Mouse (Mus musculus): ENCODE results near the gene Tcf25. TPM values are rescaled to one million over a fixed set of nuclear protein-coding genes. Genes with fewer than 3 reads are reported as not detected.
A peak's percentile ranks its signal among the peaks of the same experiment; 100 is the strongest.

Tcf25 gene
- 50.6 and 54.5 TPM in 2 replicates for polyA plus RNA-seq (2015; fragmentation: Nextera tagmentation; extraction: Ambion mirVana)

DNA sequence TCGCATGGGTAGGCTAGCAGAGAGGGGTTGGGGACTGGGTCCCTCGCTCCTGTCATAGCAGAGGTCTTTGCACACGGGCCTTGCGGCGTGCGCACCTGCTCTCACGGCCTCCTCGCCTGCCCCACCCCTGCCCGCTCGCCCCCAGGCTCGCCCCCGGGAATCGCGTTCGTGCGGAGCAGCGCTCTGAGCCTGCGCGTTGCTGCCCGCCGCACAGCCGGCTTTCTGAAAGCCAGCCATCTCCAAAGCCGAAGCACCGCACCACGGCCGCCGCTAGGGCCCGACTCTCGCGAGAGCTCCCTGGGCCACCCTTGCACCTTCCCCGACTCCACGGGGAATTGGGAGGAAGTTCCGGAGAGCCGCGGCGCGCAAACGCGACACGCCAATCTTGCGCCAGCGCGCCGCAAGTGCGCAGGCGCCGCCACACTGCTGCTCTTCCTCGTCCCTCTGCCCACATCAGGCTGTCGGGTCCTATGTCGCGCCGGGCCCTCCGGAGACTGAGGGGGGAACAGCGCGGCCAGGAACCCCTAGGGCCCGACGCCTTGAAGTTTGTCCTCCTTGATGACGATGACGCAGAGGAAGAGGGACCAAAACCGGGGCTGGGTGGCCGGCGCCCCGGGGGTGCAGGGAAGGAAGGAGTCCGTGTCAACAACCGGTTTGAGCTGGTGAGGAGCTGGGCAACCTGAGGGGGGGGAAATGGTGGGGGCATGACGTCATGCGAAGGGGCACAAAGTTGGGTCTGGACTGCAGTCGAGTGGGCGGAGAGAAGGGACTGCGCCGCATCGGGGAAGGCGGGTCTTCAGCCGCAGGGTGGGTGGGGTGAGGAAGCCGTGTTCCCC is at the start of gene Tcf25:
Tcf25 (plus strand) TSS at position 351 of the 836 bp plus-strand sequence.
- Histone ChIP-seq H3K4me3 (replicated peaks) (peak within 1 kb of the TSS; percentile 87), H3K27ac (replicated peaks) (peak within 1 kb of the TSS; percentile 91), H3K4me1 (replicated peaks) (peaks cover 32% of the 10 kb centered on the region), H3K36me3 (replicated peaks) (0 out of 2 replicates have a peak, but pooled peaks cover 11% of the 10 kb centered on the region), H3K9ac (peak within 1 kb of the TSS; percentile 71), H3K9me3 (replicated peaks) (no peaks in the 10 kb centered on the region), H3K27me3 (no peaks in the 10 kb centered on the region), H3K4me2 (peak within 1 kb of the TSS; percentile 96)
- WGBS (ENCODE audit: insufficient replicate concordance), result under 1% methylated on average over 75 of the region's 75 CpGs
- ATAC-seq (ENCODE audit: insufficient read depth), result peak; percentile 85

DNA sequence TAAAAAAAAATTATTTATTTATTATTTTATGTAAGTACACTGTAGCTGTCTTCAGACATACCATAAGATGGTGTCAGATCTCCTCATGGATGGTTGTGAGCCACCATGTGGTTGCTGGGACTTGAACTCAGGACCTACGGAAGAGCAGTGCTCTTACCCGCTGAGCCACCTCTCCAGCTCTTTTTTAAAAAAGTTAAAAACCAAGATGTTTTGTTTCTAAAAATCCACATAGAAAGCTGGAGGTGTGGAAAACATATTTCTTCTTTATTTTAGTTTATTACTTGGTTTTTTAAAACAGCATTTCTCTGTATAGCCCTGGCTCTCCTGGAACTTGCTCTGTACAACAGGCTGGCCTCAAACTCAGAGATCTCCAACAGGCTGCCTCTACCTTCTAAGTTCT is 45.0 kb upstream of the Tcf25 start:
- no peak for ATAC-seq (ENCODE audit: insufficient read depth)
- no peak overlapping the region for H3K4me2 ChIP-seq
- no peak overlapping the region for H3K4me3 ChIP-seq (replicated peaks)
- no peaks in the 10 kb centered on the region for H3K36me3 ChIP-seq (replicated peaks)
- peaks cover 57% of the 10 kb centered on the region for H3K4me1 ChIP-seq (replicated peaks)
- no peak overlapping the region for H3K27ac ChIP-seq (replicated peaks)
- 81% methylated on average over 2 of the region's 2 CpGs for WGBS (ENCODE audit: insufficient replicate concordance)
- peaks cover 11% of the 10 kb centered on the region for H3K27me3 ChIP-seq
- no peaks in the 10 kb centered on the region for H3K9me3 ChIP-seq (replicated peaks)
- no peak overlapping the region for H3K9ac ChIP-seq

DNA sequence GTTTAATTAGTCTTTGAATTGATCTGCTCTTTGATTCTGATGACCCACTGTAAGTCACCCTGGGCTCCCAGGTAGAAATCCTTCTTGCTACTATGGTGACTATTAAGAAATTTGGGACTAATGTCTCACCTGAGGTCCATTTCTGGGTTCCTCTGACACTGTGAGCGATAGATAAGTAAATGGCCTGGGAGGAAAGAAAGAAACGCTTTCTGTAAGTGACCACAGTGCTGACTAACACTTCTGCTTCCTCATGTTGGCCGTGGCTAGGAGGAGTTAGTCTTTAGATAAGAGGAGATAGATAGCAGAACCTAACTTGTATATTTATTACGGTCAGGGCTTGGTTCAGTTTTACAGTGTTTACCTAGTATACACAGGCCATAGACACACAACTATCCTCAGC is 44.2 kb upstream of the Tcf25 start:
- peaks cover 19% of the 10 kb centered on the region for H3K27me3 ChIP-seq
- peaks cover 65% of the 10 kb centered on the region for H3K4me1 ChIP-seq (replicated peaks)
- H3K4me3 ChIP-seq (replicated peaks), result no peak overlapping the region
- no peaks in the 10 kb centered on the region for H3K36me3 ChIP-seq (replicated peaks)
- ATAC-seq (ENCODE audit: insufficient read depth), result no peak
- H3K9ac ChIP-seq, result no peak overlapping the region
- WGBS (ENCODE audit: insufficient replicate concordance), result 8% methylated on average over 4 of the region's 4 CpGs
- H3K4me2 ChIP-seq, result no peak overlapping the region
- no peaks in the 10 kb centered on the region for H3K9me3 ChIP-seq (replicated peaks)
- H3K27ac ChIP-seq (replicated peaks), result no peak overlapping the region

DNA sequence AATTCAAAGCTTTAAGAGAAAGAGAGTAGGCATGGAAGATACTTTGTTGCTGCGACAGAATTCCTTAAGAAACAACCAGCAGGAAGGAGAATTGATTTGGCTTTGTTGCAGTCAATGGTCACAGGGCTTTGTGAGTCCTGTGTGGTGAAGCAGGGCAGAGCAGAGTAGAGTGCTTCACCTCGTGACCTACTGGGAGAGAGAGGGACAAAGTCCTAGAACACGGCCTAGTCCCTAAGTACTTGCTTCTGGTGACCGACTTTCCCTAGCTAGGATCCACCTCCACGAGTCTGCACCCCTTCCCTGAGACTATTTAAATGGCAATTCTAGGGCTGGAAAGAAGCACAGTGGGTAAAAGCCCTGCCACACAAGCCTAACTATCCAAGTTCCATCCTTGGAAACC is 43.6 kb upstream of the Tcf25 start:
- H3K9me3 ChIP-seq (replicated peaks), result no peaks in the 10 kb centered on the region
- no peak overlapping the region for H3K27ac ChIP-seq (replicated peaks)
- peaks cover 65% of the 10 kb centered on the region for H3K4me1 ChIP-seq (replicated peaks)
- 48% methylated on average over 5 of the region's 5 CpGs for WGBS (ENCODE audit: insufficient replicate concordance)
- ATAC-seq (ENCODE audit: insufficient read depth), result no peak
- H3K27me3 ChIP-seq, result peaks cover 23% of the 10 kb centered on the region
- no peak overlapping the region for H3K9ac ChIP-seq
- no peaks in the 10 kb centered on the region for H3K36me3 ChIP-seq (replicated peaks)
- no peak overlapping the region for H3K4me2 ChIP-seq
- no peak overlapping the region for H3K4me3 ChIP-seq (replicated peaks)

DNA sequence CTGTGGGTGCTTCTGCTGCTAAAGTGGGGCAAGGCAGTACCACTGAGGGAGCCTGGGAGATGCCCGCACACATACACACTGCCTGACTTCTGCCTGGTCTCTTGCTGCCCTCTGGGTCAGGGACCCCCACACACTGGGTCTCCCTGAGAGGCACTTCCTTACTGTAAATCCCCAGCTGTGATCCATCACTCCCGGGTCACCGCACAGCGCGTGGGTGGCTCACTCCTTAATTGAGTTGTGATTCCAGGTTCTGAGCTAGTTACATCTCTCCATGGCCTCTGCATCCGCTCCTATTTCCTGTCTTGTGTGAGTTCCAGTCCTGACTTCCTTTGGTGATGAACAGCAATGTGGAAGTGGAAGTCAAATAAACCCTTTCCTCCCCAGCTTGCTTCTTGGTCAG is 42.9 kb upstream of the Tcf25 start:
- H3K9me3 ChIP-seq (replicated peaks), result no peaks in the 10 kb centered on the region
- peaks cover 63% of the 10 kb centered on the region for H3K4me1 ChIP-seq (replicated peaks)
- no peak overlapping the region for H3K27ac ChIP-seq (replicated peaks)
- WGBS (ENCODE audit: insufficient replicate concordance), result 58% methylated on average over 6 of the region's 6 CpGs
- no peak overlapping the region for H3K9ac ChIP-seq
- no peak overlapping the region for H3K4me3 ChIP-seq (replicated peaks)
- ATAC-seq (ENCODE audit: insufficient read depth), result no peak
- H3K36me3 ChIP-seq (replicated peaks), result no peaks in the 10 kb centered on the region
- H3K4me2 ChIP-seq, result no peak overlapping the region
- peaks cover 23% of the 10 kb centered on the region for H3K27me3 ChIP-seq

DNA sequence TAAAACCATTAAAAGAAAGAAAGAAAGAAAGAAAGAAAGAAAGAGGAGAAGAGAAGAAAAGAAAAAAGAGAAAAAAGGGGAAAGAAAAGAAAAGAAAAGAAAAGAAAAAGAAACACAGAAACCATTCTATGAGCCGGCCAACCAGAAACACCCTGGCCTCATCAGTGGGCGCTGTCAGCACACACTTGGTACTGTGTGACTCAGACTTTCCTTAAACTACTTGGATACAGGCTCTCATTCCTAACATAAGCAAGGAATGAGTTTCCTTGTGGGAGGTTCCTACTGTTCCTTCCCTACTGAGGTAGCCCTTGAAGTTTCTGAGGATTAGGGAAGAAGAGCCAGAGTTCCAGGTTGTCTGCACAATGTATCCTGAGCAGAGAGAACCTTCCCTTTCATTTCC is 42.3 kb upstream of the Tcf25 start:
- no peak for ATAC-seq (ENCODE audit: insufficient read depth)
- Histone ChIP-seq H3K4me1 (replicated peaks) (peaks cover 63% of the 10 kb centered on the region), H3K4me2 (0 out of 2 replicates have a peak overlapping the region, but pooled peaks have one; percentile 97), H3K9me3 (replicated peaks) (no peaks in the 10 kb centered on the region), H3K36me3 (replicated peaks) (no peaks in the 10 kb centered on the region), H3K27ac (replicated peaks) (no peak overlapping the region), H3K27me3 (peaks cover 23% of the 10 kb centered on the region), H3K4me3 (replicated peaks) (no peak overlapping the region), H3K9ac (no peak overlapping the region)
- WGBS (ENCODE audit: insufficient replicate concordance), result 60% methylated on average over 2 of the region's 2 CpGs

DNA sequence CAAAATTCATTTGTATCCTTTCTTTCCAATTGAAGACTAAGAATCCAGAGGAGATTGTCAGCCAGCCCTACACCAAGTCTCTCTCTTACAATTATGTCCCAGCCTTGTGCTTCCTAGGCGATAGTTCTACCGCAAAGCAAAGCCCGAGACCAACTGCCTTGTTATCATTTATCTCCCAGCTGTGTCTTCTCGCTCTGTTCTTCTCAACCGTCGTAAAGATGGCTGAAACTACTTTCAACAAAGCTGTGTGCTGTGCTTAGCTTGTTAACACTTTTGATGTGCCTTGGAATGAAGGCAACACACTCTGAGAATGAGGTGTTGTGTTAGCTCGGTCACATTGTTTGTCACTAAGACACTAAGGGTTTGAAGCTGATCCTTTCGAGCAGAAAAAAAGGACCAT is 41.7 kb upstream of the Tcf25 start:
- Histone ChIP-seq H3K9ac (no peak overlapping the region), H3K4me2 (peak overlapping the region; percentile 97), H3K9me3 (replicated peaks) (no peaks in the 10 kb centered on the region), H3K4me1 (replicated peaks) (peaks cover 66% of the 10 kb centered on the region), H3K27me3 (peaks cover 23% of the 10 kb centered on the region), H3K36me3 (replicated peaks) (no peaks in the 10 kb centered on the region), H3K4me3 (replicated peaks) (peak overlapping the region; percentile 70), H3K27ac (replicated peaks) (peak overlapping the region; percentile 66)
- ATAC-seq (ENCODE audit: insufficient read depth), result no peak
- 16% methylated on average over 8 of the region's 8 CpGs for WGBS (ENCODE audit: insufficient replicate concordance)

DNA sequence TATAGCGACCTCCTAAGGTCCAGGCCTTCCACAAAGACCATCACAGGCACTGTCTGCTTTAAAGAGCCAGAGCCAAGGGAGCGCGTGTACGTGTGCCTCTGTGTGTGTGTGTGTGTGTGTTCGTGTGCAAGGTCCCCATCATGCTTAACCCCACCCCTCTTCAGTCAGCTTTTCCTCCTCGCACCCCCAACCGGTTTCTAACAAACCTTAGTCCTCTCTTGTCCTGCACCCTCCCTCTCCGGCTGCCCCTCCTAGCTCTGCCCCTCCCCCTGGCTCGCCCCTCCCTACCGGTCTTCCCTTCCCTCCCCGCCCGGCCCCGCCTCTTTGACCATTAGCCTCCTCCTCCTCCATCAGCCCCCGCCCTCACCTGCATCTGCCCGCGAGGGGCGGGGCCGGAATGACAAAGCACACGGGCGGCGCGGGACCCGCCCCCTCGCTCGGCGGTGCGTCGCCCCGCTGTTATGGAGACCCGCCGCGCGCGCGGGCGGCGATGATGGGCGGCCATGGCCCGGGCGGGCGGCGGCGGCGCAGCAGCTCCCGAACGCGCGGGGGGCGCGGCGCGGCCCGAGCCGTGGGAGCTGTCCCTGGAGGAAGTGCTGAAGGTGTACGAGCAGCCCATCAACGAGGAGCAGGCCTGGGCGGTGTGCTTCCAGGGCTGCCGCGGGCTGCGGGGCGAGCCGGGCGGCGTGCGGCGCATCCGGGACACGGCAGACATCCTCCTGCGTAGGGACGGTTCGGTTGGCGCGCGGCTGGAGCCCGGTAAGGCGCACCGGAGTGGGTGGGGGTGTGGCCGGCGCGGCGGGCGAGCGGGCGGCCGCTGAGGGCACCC is 41.1 kb upstream of the Tcf25 start, which contains the start of gene Spire2:
Spire2 (plus strand) TSS at position 452 of the 829 bp plus-strand sequence.
- under 1% methylated on average over 79 of the region's 85 CpGs for WGBS (ENCODE audit: insufficient replicate concordance)

DNA sequence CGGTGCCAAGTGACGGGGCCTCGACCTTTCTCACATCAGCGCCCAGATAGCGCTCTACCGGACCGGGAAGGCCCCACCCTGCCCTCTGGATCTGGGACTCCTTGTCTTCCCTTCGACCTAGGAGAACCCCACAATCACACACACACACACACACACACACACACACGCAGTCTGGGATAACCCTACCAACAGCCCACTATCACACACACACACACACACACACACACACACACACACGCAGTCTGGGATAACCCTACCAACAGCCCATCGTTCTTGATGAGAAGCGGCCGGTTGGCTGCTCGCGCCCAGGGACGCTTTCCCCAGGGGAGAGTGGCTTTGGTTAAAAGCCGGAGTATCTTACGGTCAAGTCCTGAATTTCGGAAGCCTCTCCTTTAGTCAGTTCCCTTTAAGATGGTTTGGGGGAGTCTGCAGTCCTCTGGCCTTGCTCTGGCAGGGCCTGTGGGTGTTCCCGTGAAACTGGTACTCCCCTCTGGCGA is 40.4 kb upstream of the Tcf25 start:
- H3K4me1 ChIP-seq (replicated peaks), result peaks cover 61% of the 10 kb centered on the region
- H3K27me3 ChIP-seq, result peaks cover 23% of the 10 kb centered on the region
- H3K9me3 ChIP-seq (replicated peaks), result no peaks in the 10 kb centered on the region
- peak overlapping the region; percentile 53; the same call in 1 of the 2 replicates for H3K27ac ChIP-seq (replicated peaks)
- peak overlapping the region; percentile 97 for H3K4me2 ChIP-seq
- no peaks in the 10 kb centered on the region for H3K36me3 ChIP-seq (replicated peaks)
- peak; percentile 1; the same call in 1 of the 2 replicates for ATAC-seq (ENCODE audit: insufficient read depth)
- H3K9ac ChIP-seq, result peak overlapping the region; percentile 62
- 10% methylated on average over 16 of the region's 21 CpGs for WGBS (ENCODE audit: insufficient replicate concordance)
- H3K4me3 ChIP-seq (replicated peaks), result peak overlapping the region; percentile 70

More for the DNA sequence above, 41.1 kb upstream of the Tcf25 start, which contains the start of gene Spire2:
- peak within 1 kb of the TSS; percentile 70 for H3K4me3 ChIP-seq (replicated peaks)
- peak within 1 kb of the TSS; percentile 66 for H3K27ac ChIP-seq (replicated peaks)
- peaks cover 23% of the 10 kb centered on the region for H3K27me3 ChIP-seq
- H3K4me1 ChIP-seq (replicated peaks), result peaks cover 65% of the 10 kb centered on the region
- no peaks in the 10 kb centered on the region for H3K9me3 ChIP-seq (replicated peaks)
- peak within 1 kb of the TSS; percentile 62 for H3K9ac ChIP-seq
- peak; percentile 81 for ATAC-seq (ENCODE audit: insufficient read depth)
- H3K4me2 ChIP-seq, result peak within 1 kb of the TSS; percentile 97
- no peaks in the 10 kb centered on the region for H3K36me3 ChIP-seq (replicated peaks)

DNA sequence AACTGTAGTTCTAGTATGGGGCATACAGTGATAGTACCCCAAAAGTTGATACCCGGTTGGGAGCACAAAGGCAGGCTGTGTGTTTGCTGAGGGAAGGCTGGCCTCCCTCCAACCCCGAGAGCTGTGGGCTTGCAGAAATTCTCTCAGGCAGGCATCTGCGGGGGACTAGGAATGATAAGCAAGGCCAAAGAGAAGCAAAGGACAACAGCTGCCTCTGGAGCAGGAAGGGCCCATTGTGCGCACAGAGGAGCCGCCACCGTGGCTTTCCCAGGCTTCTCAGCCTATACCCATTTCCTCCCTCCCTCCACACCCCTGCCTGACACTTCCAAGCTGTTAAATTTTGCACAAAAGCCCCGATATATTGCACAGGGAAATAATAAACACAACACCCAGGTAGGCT is 39.7 kb upstream of the Tcf25 start:
- Histone ChIP-seq H3K4me3 (replicated peaks) (peak overlapping the region; percentile 70; the same call in 1 of the 2 replicates), H3K4me2 (peak overlapping the region; percentile 97), H3K36me3 (replicated peaks) (no peaks in the 10 kb centered on the region), H3K27ac (replicated peaks) (peak overlapping the region; percentile 57; the same call in 1 of the 2 replicates), H3K9me3 (replicated peaks) (no peaks in the 10 kb centered on the region), H3K4me1 (replicated peaks) (peaks cover 61% of the 10 kb centered on the region), H3K9ac (no peak overlapping the region), H3K27me3 (peaks cover 23% of the 10 kb centered on the region)
- WGBS (ENCODE audit: insufficient replicate concordance), result 13% methylated on average over 7 of the region's 7 CpGs
- no peak for ATAC-seq (ENCODE audit: insufficient read depth)

Data from liver, embryonic 15.5 days (tissue).